Mouse (Mus musculus) urinary bladder, postnatal 0 days (tissue): ENCODE measurements around the gene Mfsd5. TPM values are rescaled to one million over a fixed set of nuclear protein-coding genes. Genes with fewer than 3 reads are reported as not detected.

Source experiments
- polyA plus RNA-seq: library from polyadenylated mRNA; unstranded; fragments of >200 nt; fragmentation: Nextera tagmentation; extraction: Ambion mirVana; gene quantifications from 2 replicates; pipeline ENCODE4 v1.2.1, GENCODE M21; 2015

The Mfsd5 gene
- 81.9 and 85.2 TPM in 2 replicates for polyA plus RNA-seq

GRCm38 (mm10) chr15:102279092-102279782 lies at the start of gene Mfsd5:
TSS of gene Mfsd5 (plus strand) at chr15:102279454.

DNA sequence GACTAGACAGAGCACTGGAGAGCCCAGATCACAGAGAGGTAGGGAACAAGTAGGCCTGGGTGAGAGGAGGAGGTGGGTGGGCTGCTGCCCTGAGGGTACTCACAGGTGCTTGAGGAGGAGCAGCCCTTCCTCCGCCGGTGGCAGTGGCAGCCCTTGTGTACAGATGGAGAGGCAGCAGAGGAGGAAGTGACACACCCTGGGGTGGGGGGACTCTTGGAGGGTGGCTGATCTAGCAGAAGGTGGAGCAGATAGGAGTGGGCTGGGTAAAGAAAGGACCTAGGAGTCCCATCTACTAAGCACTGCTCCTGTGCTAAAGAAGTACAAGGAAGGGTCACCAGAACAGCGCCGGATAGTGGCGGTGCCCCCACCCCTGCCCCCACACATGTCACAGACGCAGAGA lies 47.5 kb upstream of the Mfsd5 start, which contains the start of gene Itgb7:
Gene Itgb7, minus strand, starts transcription at position 197 of the 400 bp plus-strand sequence.

GRCm38 (mm10) chr15:102257202-102258075 lies 21.8 kb upstream of the Mfsd5 start, which contains the start of gene Rarg:
TSS of gene Rarg (minus strand) at chr15:102257517.

DNA sequence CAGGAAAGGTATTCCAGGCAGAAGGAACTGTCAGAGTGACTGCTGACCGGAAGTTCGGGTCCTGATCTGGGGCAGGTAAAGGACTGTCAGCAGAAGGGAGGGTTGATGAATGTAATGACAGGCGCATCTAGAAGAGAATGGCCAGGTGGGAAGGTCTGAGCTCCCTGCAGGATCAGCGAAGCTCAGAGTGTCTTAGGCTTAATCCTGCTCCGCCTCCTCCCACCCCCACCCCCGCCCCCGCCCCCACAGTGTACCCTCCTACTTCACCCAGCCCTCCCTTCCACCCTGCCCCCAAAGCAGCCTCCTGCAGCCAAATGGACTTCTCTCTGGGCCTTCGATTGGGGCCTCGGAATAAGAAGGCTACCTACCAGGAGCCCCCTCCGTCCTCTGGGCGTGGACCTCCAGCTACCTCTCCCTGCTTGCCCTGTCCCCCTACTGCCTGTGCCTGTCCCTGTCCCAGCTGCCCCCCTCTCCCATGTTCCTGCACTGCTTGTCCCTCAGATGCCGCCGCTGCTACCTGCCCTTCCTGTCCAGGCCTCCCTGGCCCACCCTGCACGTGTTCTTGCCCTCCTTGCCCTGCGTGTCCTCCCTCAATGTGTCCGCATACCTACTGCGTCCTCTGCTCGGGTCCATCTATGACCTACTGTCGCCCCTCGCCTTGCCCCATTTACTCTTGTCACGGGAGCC lies 8.8 kb upstream of the Mfsd5 start, which contains the start of gene Gm9918:
Gene Gm9918, plus strand, starts transcription at position 290 of the 687 bp plus-strand sequence.

GRCm38 (mm10) chr15:102295633-102296367 lies 16.5 kb downstream of the Mfsd5 start, which contains the start of gene Espl1:
TSS of gene Espl1 (plus strand) at chr15:102296266.

GRCm38 (mm10) chr15:102326022-102326576 lies 46.8 kb downstream of the Mfsd5 start, which contains the start of gene Pfdn5:
TSS of gene Pfdn5 (plus strand) at chr15:102326116.

Other genes with a start within 250 kb of the Mfsd5 start
- gene Eif4b, start 205.7 kb upstream of the Mfsd5 start, polyA plus RNA-seq, result 68.1 and 68.6 TPM in 2 replicates
- 18.6 and 24.0 TPM in 2 replicates for gene Tns2, start 179.0 kb upstream of the Mfsd5 start, polyA plus RNA-seq
- 26.5 and 29.8 TPM in 2 replicates for gene Spryd3, start 143.2 kb upstream of the Mfsd5 start, polyA plus RNA-seq
- gene Igfbp6, start 135.1 kb upstream of the Mfsd5 start, polyA plus RNA-seq, result 78.2 and 93.2 TPM in 2 replicates
- gene Soat2, start 128.9 kb upstream of the Mfsd5 start, polyA plus RNA-seq, result 0.16 and 0.88 TPM in 2 replicates
- 21.3 and 21.8 TPM in 2 replicates for gene Zfp740, start 76.2 kb upstream of the Mfsd5 start, polyA plus RNA-seq
- gene Csad, start 74.7 kb upstream of the Mfsd5 start, polyA plus RNA-seq, result 54.0 and 55.8 TPM in 2 replicates
- 1.2 and 2.5 TPM in 2 replicates for gene Itgb7, start 47.5 kb upstream of the Mfsd5 start, polyA plus RNA-seq
- 27.1 and 28.4 TPM in 2 replicates for gene Rarg, start 21.9 kb upstream of the Mfsd5 start, polyA plus RNA-seq
- 0.07 TPM in 1 of 2 replicates, not detected in the other for gene Gm9918, start 8.9 kb upstream of the Mfsd5 start, polyA plus RNA-seq
- gene Espl1, start 16.8 kb downstream of the Mfsd5 start, polyA plus RNA-seq, result 4.2 and 5.0 TPM in 2 replicates
- gene Pfdn5, start 46.7 kb downstream of the Mfsd5 start, polyA plus RNA-seq, result 296 and 317 TPM in 2 replicates
- gene Myg1, start 52.3 kb downstream of the Mfsd5 start, polyA plus RNA-seq, result 46.2 and 48.2 TPM in 2 replicates
- gene Aaas, start 71.3 kb downstream of the Mfsd5 start, polyA plus RNA-seq, result 28.3 and 30.9 TPM in 2 replicates
- 0.24 TPM in 2 replicates for gene Sp7, start 87.7 kb downstream of the Mfsd5 start, polyA plus RNA-seq
- 4.4 and 4.8 TPM in 2 replicates for gene Sp1, start 126.7 kb downstream of the Mfsd5 start, polyA plus RNA-seq
- 0.27 and 0.63 TPM in 2 replicates for gene Amhr2, start 165.9 kb downstream of the Mfsd5 start, polyA plus RNA-seq
- gene Prr13, start 179.6 kb downstream of the Mfsd5 start, polyA plus RNA-seq, result 111 and 151 TPM in 2 replicates
- 88.8 and 93.4 TPM in 2 replicates for gene Pcbp2, start 191.1 kb downstream of the Mfsd5 start, polyA plus RNA-seq
- not detected in 2 replicates for gene Gm10337, start 224.3 kb downstream of the Mfsd5 start, polyA plus RNA-seq
- gene Map3k12, start 237.6 kb downstream of the Mfsd5 start, polyA plus RNA-seq, result 4.6 TPM in 2 replicates
- gene Tarbp2, start 238.7 kb downstream of the Mfsd5 start, polyA plus RNA-seq, result 39.6 and 40.1 TPM in 2 replicates
- 1.4 and 1.7 TPM in 2 replicates for gene Npff, start 245.5 kb downstream of the Mfsd5 start, polyA plus RNA-seq